Mouse (Mus musculus): ENCODE data around the gene 1700016H13Rik. TPM values are rescaled to one million over a fixed set of nuclear protein-coding genes. Genes with fewer than 3 reads are reported as not detected.

1700016H13Rik gene
- polyA plus RNA-seq, 1 experiment from 2014 or later: 1.3 TPM

DNA sequence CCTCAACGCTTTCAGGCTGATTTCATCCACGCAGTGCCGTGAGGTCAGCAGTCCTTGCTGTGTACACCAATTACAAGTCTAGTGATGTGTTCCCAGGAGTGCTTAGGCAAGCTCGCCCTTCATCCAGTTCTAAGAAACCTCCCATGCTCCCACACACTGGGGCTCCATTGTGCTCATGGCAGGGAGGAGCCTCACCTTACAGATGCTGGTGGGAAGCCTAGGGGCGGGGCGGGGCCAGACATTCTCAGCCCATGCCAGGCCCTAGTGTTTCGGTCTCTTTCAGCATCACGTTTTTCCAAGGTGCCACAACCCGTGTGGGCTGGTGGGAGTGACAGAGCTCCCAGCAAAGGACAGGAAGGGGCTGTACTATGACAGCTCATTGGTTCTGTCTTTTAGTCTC is 38.6 kb downstream of the 1700016H13Rik start:
- TF ChIP-seq EP300 (IDR thresholded peaks at IDR 0.05): no peak
- TF ChIP-seq CTCF (IDR thresholded peaks at IDR 0.05): no peak
- no peak for DNase-seq (ENCODE audit: low spot score)
- Histone ChIP-seq H3K36me3 (ENCODE audit: insufficient read depth, low read length) (no peaks in the 10 kb centered on the region), H3K9ac (replicated peaks; ENCODE audit: low read depth) (no peak overlapping the region), H3K4me2 (replicated peaks; ENCODE audit: low read depth, low read length) (no peak overlapping the region), H3K9me3 (ENCODE audit: low read length) (no peaks in the 10 kb centered on the region), H3K4me1 (ENCODE audit: insufficient read depth, low read depth, low read length) (peaks cover 10% of the 10 kb centered on the region; the same call in 1 of the 2 replicates), H3K27ac (ENCODE audit: low read length) (no peak overlapping the region), H3K27me3 (replicated peaks; ENCODE audit: insufficient read depth, low read length) (no peaks in the 10 kb centered on the region), H3K4me3 (ENCODE audit: low read depth, low read length) (no peak overlapping the region)
- ATAC-seq: no peak
- 72% methylated on average over 9 of the region's 9 CpGs for WGBS

DNA sequence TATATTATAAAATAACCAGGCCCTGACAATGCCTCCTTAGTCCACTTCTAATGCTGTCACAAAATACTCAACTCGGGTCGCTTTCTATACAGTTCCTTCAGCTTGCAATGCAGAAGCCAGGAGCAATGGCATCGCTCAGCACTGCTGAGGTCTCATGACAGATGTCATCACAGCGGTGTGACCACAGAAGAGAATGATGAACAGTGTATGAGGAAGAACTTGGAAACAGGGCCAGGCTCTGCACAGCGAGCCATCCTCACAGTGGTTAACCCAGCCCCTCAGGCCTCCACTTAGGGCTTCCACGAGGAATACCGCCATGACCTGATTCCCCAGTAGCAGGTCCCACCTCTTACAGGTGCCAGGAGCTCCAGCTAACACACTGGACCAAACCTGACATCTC is 41.5 kb downstream of the 1700016H13Rik start:
- ATAC-seq: no peak
- TF ChIP-seq CTCF (IDR thresholded peaks at IDR 0.05) (no peak), EP300 (IDR thresholded peaks at IDR 0.05) (no peak)
- no peaks in the 10 kb centered on the region for H3K27me3 ChIP-seq (replicated peaks; ENCODE audit: insufficient read depth, low read length)
- H3K4me2 ChIP-seq (replicated peaks; ENCODE audit: low read depth, low read length): no peak overlapping the region
- H3K4me3 ChIP-seq (ENCODE audit: low read depth, low read length): no peak overlapping the region
- no peaks in the 10 kb centered on the region for H3K36me3 ChIP-seq (ENCODE audit: insufficient read depth, low read length)
- H3K4me1 ChIP-seq (ENCODE audit: insufficient read depth, low read depth, low read length): no peaks in the 10 kb centered on the region; the same call in 1 of the 2 replicates
- no peak overlapping the region for H3K27ac ChIP-seq (ENCODE audit: low read length)
- DNase-seq (ENCODE audit: low spot score): no peak
- no peak overlapping the region for H3K9ac ChIP-seq (replicated peaks; ENCODE audit: low read depth)
- no peaks in the 10 kb centered on the region for H3K9me3 ChIP-seq (ENCODE audit: low read length)
- 78% methylated on average over 7 of the region's 7 CpGs for WGBS

DNA sequence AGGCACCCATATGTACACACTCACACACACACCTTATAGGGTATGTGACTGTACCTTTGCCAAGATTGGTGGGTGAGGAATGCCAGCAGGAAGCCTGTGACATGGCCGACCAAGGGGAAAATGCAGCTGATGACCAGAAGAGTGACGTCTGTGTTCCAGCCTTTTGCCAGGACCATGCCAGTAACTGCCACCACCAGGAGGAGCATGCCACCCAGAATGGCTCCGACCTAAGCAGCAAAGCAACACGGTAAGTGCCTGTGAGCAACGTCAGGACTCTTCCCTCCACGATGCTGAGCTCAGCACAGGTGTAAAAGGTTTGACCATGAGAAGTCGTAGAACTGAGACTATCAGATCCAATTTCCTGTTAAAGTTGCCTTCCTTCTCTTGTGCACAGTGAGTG is 43.5 kb downstream of the 1700016H13Rik start:
- ATAC-seq (peak; percentile 29), DNase-seq (ENCODE audit: low spot score) (no peak)
- no peak overlapping the region for H3K4me3 ChIP-seq (ENCODE audit: low read depth, low read length)
- H3K27ac ChIP-seq (ENCODE audit: low read length): no peak overlapping the region
- H3K9me3 ChIP-seq (ENCODE audit: low read length): no peaks in the 10 kb centered on the region
- no peak overlapping the region for H3K9ac ChIP-seq (replicated peaks; ENCODE audit: low read depth)
- H3K4me1 ChIP-seq (ENCODE audit: insufficient read depth, low read depth, low read length): no peaks in the 10 kb centered on the region
- H3K27me3 ChIP-seq (replicated peaks; ENCODE audit: insufficient read depth, low read length): no peaks in the 10 kb centered on the region
- H3K36me3 ChIP-seq (ENCODE audit: insufficient read depth, low read length): no peaks in the 10 kb centered on the region
- WGBS: 67% methylated on average over 7 of the region's 7 CpGs
- H3K4me2 ChIP-seq (replicated peaks; ENCODE audit: low read depth, low read length): no peak overlapping the region
- TF ChIP-seq CTCF (IDR thresholded peaks at IDR 0.05) (peak; percentile 68), EP300 (IDR thresholded peaks at IDR 0.05) (no peak)

DNA sequence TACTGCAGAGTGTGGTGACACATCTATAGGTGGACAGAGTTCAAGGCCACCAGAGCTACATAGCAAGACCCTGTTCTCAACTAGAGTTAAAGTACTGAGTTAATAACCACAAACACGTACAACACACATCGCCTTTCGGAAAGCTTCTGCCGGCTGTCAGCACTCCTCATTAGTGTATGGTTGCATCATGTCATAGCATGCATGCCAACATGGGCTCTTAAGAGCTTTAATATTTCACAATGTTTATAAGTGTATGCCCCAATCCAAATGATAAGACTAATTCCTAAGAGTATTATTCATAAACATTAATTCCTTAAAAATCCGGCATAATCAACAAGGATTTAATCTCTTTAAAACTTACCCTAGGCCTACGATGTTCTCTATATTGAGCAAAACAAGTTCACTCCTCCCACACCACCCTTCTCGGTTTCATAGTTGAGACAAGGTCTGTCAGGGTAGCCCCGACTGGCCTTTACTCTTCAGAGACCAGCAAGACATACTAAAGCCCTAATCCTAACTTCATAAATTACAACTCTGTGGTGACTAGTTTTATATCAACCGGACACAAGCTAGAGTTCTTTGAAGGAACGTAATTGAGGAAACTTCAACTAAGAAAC is 44.8 kb downstream of the 1700016H13Rik start:
- Histone ChIP-seq H3K9ac (replicated peaks; ENCODE audit: low read depth) (no peak overlapping the region), H3K4me2 (replicated peaks; ENCODE audit: low read depth, low read length) (no peak overlapping the region), H3K4me1 (ENCODE audit: insufficient read depth, low read depth, low read length) (no peaks in the 10 kb centered on the region), H3K27ac (ENCODE audit: low read length) (peak overlapping the region; percentile 38; the same call in 1 of the 2 replicates), H3K4me3 (ENCODE audit: low read depth, low read length) (no peak overlapping the region), H3K27me3 (replicated peaks; ENCODE audit: insufficient read depth, low read length) (no peaks in the 10 kb centered on the region), H3K36me3 (ENCODE audit: insufficient read depth, low read length) (no peaks in the 10 kb centered on the region), H3K9me3 (ENCODE audit: low read length) (no peaks in the 10 kb centered on the region)
- peak; percentile 99 for TF ChIP-seq EP300 (IDR thresholded peaks at IDR 0.05)
- no peak for TF ChIP-seq CTCF (IDR thresholded peaks at IDR 0.05)
- WGBS: 48% methylated on average over 10 of the region's 10 CpGs
- peak; percentile 93 for DNase-seq (ENCODE audit: low spot score)
- ATAC-seq: peak; percentile 86

DNA sequence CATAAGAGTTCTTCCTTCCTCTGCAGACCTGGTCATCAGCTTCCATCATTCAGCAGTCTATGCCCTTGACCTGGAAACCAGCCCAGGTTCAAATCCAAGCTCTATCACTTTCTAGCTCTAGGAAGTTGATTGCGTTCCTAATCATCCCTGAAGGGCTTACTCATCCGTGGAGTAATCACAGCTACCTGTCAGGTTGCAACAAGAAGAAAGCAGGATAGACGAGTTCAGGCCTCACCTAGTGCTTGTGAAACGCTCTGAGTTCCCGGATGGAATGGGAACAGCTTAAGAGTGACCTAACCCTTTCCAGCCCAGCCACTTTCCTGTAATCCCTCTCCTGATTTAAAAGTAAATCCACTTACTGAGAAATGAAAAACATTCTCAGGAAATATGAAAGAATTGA is 45.7 kb downstream of the 1700016H13Rik start:
- Histone ChIP-seq H3K27ac (ENCODE audit: low read length) (0 out of 2 replicates have a peak overlapping the region, but pooled peaks have one; percentile 2), H3K4me1 (ENCODE audit: insufficient read depth, low read depth, low read length) (no peaks in the 10 kb centered on the region), H3K36me3 (ENCODE audit: insufficient read depth, low read length) (no peaks in the 10 kb centered on the region), H3K27me3 (replicated peaks; ENCODE audit: insufficient read depth, low read length) (no peaks in the 10 kb centered on the region), H3K9me3 (ENCODE audit: low read length) (no peaks in the 10 kb centered on the region), H3K4me2 (replicated peaks; ENCODE audit: low read depth, low read length) (no peak overlapping the region), H3K9ac (replicated peaks; ENCODE audit: low read depth) (no peak overlapping the region), H3K4me3 (ENCODE audit: low read depth, low read length) (no peak overlapping the region)
- no peak for TF ChIP-seq CTCF (IDR thresholded peaks at IDR 0.05)
- no peak for TF ChIP-seq EP300 (IDR thresholded peaks at IDR 0.05)
- ATAC-seq (peak; percentile 51), DNase-seq (ENCODE audit: low spot score) (peak; percentile 59)
- 44% methylated on average over 5 of the region's 5 CpGs for WGBS

DNA sequence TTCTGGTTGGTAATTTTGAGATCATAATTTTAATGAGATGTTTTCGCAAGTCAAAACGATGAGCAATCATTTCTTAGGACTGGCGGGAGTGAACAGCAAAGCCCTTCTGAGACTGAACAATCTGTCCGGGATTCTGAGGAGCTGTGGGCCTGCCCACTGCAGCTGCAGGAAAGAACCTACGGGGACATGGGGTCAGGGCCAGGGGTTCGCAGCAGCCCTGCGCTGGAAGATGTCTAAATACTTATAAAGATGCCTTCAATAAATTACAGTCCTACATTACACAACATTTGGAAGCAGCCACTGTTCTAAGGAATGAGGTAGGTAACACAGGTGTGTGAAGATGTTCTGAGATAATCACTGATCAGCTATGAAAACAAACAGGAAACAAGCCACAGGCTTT is 50.1 kb downstream of the 1700016H13Rik start:
- Histone ChIP-seq H3K36me3 (ENCODE audit: insufficient read depth, low read length) (no peaks in the 10 kb centered on the region), H3K9ac (replicated peaks; ENCODE audit: low read depth) (no peak overlapping the region), H3K9me3 (ENCODE audit: low read length) (no peaks in the 10 kb centered on the region), H3K27ac (ENCODE audit: low read length) (no peak overlapping the region), H3K4me1 (ENCODE audit: insufficient read depth, low read depth, low read length) (no peaks in the 10 kb centered on the region), H3K4me3 (ENCODE audit: low read depth, low read length) (no peak overlapping the region), H3K27me3 (replicated peaks; ENCODE audit: insufficient read depth, low read length) (no peaks in the 10 kb centered on the region), H3K4me2 (replicated peaks; ENCODE audit: low read depth, low read length) (no peak overlapping the region)
- TF ChIP-seq EP300 (IDR thresholded peaks at IDR 0.05) (no peak), CTCF (IDR thresholded peaks at IDR 0.05) (no peak)
- ATAC-seq (no peak), DNase-seq (ENCODE audit: low spot score) (no peak)
- WGBS: 72% methylated on average over 7 of the region's 7 CpGs
